Mouse (Mus musculus): ENCODE measurements at regions not wholly inside any gene's neighbourhood (a gene's known extent, or its start where the extent isn't known, plus 50 kb on each side); places are given as distances from the start of the nearest gene placed in this dataset.

DNA sequence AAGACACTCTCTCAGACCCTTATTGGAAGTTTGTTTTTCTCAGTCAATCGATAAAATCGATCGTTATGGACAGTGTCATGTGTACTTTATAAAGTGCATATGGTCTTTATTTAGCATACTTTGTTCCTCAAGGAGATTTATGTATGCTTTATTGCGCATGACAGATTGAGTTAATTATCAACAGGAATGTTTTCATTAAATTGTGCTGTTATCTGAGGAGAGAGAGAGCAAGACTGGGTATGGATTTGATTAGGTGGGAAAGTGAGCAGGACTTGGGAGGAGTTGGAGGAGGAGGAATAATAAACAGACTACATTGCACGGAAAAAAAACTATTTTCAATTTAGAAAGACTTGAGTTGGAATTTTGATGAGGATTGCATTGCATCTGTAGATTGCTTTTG lies 183.8 kb upstream of the Sstr1 start:
- DNase-seq (ENCODE audit: extremely low spot score in 1 of 2, low spot score in 1 of 2) = no peak

DNA sequence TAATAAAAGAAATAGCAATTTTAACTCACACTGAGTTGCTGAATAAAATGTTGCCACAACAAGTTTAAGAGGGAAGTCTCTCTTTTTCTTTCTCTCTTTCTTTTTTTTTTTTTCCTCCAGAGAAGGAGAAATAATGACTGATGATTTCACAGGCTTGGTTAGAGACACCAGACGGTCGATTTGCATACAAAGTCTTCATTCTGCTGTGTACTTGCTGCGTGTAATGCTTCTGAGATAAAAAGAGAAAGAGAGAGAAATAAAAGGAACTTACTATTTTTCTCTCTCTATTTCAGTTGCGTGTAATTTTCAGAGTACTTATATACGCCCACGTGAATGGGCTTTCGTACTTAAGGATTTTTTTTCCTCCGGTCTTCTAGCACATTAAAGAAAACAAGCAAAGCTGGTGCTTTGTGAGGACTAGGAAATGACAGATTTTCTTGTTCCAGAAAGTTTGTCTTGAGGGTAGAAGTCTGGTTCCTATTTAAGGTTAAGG lies 155.2 kb upstream of the Sstr1 start:
- peak in 1 of 2 experiments; percentile 15 for DNase-seq (ENCODE audit: extremely low spot score in 1 of 2, low spot score in 1 of 2)

DNA sequence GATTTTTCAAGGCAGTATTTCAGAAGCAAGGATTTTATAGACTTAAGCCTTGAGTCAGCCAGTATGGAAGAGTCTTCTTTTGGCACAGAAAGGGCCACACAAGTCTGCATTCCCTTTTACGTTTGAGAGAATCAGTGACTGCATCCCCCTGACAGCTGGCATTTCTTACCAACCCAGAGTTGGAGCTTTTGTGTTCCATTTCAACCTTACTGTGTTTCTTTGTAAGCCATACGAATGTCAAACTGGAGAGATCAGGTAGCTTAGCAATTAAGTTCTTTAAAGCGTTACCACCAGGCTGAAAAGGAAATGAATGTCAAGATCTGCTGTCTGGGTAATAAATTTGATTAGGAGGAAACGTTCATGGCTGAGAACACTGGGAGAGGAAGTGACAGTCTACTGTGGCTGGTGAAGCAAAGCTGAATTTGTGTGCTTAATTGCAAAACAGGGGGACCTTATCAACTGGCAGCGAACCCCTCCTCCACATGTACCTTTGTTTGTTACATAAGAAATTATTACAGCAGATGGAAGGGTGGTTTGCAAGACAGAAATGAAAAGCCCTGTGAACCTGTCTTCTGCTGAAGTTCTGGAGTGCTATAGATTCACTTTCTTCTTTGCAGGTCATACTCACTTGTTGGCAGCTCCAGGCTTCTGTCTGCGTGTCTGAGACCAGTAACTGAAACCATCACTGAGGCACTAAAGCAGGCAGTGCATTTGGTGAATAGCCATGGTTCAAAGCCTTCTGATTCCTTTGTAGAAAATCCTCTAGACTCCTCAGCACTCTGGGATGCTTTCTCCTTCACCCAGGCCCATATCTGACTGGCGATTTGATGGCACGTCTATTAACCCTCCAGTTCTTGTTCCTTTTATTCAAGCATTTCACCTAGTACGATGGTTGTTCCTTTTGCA lies 144.0 kb upstream of the Sstr1 start:
- DNase-seq (ENCODE audit: extremely low spot score in 1 of 2, low spot score in 1 of 2) = no peak

DNA sequence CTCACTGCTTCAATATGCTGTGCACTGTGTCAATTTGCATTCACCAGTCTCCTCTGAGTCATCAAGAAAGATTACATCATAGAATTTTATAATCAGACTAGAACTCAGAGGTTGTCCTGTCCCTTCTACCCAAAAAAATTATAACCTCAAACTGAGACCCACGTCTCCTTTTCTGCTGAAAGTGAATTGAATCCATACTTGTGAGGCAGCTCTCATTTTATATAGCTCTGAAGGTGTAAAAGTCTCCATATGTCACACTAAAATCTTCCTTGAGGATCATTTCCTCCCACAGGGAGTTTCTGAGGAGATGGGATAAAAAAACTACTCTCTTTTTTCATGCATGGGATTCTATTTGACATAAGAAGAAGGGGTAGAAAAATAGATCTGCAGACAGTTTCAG lies 124.3 kb upstream of the Sstr1 start:
- DNase-seq (ENCODE audit: extremely low spot score in 1 of 2, low spot score in 1 of 2) = peak; percentile 52 to 64

DNA sequence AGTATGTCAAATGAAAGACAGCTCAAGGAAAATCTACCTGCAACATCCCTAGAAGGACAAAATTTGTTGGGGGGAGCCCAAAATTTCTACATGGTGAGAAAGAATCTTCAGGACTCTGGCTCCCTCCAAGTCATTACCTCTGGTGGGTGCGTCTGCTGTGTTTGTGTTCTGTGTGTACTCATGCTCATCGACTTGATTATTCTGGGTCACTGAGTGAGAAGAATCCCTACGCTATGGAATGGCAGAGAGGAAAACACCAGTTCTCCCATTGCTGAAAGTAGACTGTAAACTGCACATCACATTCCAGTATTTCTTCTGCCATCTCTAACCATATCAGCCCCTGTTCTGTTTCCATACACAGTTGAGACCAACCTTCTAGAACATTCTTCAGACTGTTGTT lies 98.9 kb upstream of the Sstr1 start:
- no peak for DNase-seq (ENCODE audit: extremely low spot score in 1 of 2, low spot score in 1 of 2)

DNA sequence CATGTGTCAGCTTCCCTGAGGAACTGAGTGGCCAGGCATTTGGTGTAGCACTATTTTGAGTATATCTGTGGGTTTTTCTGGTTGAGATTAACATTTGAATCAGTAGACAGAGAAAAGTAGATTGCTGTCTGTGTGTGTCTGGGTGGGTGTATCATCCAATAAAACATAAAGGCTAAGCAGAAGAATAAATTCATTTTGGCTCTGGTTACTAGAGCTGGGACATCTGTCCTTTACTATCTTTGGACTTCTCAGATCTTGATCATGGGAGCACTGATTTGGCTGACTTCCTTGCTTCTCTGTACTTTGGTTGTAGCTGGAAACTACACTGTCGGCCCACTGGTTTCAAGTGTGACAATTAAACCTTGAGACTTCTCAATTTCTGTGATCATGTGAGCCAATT lies 72.5 kb upstream of the Sstr1 start:
- peak; percentile 46 to 62 for DNase-seq (ENCODE audit: extremely low spot score in 1 of 2, low spot score in 1 of 2)

DNA sequence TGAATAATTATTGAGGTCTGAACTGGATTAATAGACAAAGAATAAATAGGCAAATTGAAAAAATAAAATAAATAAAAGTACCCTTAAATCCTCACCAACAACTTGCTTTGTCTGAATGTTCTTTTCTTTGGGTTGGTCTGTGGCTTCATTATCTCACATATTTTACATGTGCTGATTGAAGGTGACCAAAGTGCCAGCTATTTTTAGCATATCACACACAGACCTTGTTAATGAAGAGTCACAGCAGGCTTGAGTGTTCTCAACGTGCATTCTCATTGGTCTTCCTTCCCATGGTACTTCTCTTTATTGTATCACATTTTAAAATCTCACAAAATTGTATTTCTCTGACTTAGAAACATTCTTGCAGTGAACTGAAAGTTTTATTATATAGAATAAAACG lies 59.7 kb upstream of the Sstr1 start:
- no peak for DNase-seq (ENCODE audit: extremely low spot score in 1 of 2, low spot score in 1 of 2)

All from frontal cortex, adult 2 months (tissue).